Mouse (Mus musculus): Measurements from ENCODE around the gene Nudt12. TPM values are rescaled to one million over a fixed set of nuclear protein-coding genes. Genes with fewer than 3 reads are reported as not detected.

Gene Nudt12
- polyA plus RNA-seq (2012; rRNA removed), result 6.2 and 6.6 TPM in 2 replicates

GRCm38 (mm10) chr17:59013091-59013459 lies at the start of gene Nudt12:
Nudt12 (minus strand) TSS chr17:59013372.
- DNase-seq (ENCODE audit: low spot score), result peak; percentile 54

GRCm38 (mm10) chr17:59053306-59053705 lies 40.1 kb upstream of the Nudt12 start:
- DNase-seq (ENCODE audit: low spot score), result no peak

GRCm38 (mm10) chr17:59039754-59040153 lies 26.6 kb upstream of the Nudt12 start:
- no peak for DNase-seq (ENCODE audit: low spot score)

- no peak for DNase-seq (ENCODE audit: low spot score)
These were observed 20.3 kb upstream of the Nudt12 start for GRCm38 (mm10) chr17:59033445-59033844.

GRCm38 (mm10) chr17:59026336-59026735 lies 13.2 kb upstream of the Nudt12 start:
- DNase-seq (ENCODE audit: low spot score), result no peak

- no peak for DNase-seq (ENCODE audit: low spot score)
These were observed 11.3 kb upstream of the Nudt12 start for GRCm38 (mm10) chr17:59024502-59024901.

- DNase-seq (ENCODE audit: low spot score), result no peak
These were observed 10.8 kb upstream of the Nudt12 start for GRCm38 (mm10) chr17:59023971-59024370.

GRCm38 (mm10) chr17:59018666-59019065 lies 5.5 kb upstream of the Nudt12 start:
- DNase-seq (ENCODE audit: low spot score), result no peak

GRCm38 (mm10) chr17:59012421-59013090 lies 616 bp downstream of the Nudt12 start:
- no peak for DNase-seq (ENCODE audit: low spot score)

GRCm38 (mm10) chr17:59011546-59012307 lies 1.4 kb downstream of the Nudt12 start:
- no peak for DNase-seq (ENCODE audit: low spot score)

GRCm38 (mm10) chr17:58991275-58991674 lies 21.9 kb downstream of the Nudt12 start, which contains the start of gene Pdzph1:
Pdzph1 (minus strand) TSS chr17:58991375.
- DNase-seq (ENCODE audit: low spot score), result no peak

GRCm38 (mm10) chr17:58973237-58973636 lies 39.9 kb downstream of the Nudt12 start:
- no peak for DNase-seq (ENCODE audit: low spot score)

- DNase-seq (ENCODE audit: low spot score), result no peak
These were observed 53.3 kb downstream of the Nudt12 start for GRCm38 (mm10) chr17:58959905-58960304.

GRCm38 (mm10) chr17:58957055-58957454 lies 56.1 kb downstream of the Nudt12 start:
- DNase-seq (ENCODE audit: low spot score), result no peak

Other genes with a start within 250 kb of the Nudt12 start
- gene Pdzph1, start 22.0 kb downstream of the Nudt12 start, polyA plus RNA-seq (2012; rRNA removed), result not detected in 2 replicates

Measured in urinary bladder, adult 2 months (tissue).